Mouse (Mus musculus): ENCODE measurements at regions not wholly inside any gene's neighbourhood (a gene's known extent, or its start where the extent isn't known, plus 50 kb on each side); places are given as distances from the start of the nearest gene placed in this dataset.

GRCm38 (mm10) chr6:84366365-84366764 lies 227.3 kb downstream of the Cyp26b1 start:
- TF ChIP-seq GATA1 (IDR thresholded peaks at IDR 0.05; ENCODE audit: low read length), result no peak
- TF ChIP-seq TAL1 (IDR thresholded peaks at IDR 0.05; ENCODE audit: low read length), result no peak

Data from erythroblast, embryonic 14.5 days (primary cell).